Mouse (Mus musculus) left cerebral cortex, adult 8-10 months (tissue): ENCODE data around the gene Cyp4f16. TPM values are rescaled to one million over a fixed set of nuclear protein-coding genes. Genes with fewer than 3 reads are reported as not detected.
"Not testable (repeated sequence)": the region's sequence is repeated elsewhere in the genome, so short reads cannot be mapped to it uniquely, and the experiment has no call there.

Source experiments
- DNase-seq, 2 experiments: peaks; one replicate each; pipeline ENCODE4 v3.0.0; 2022; ENCODE audit warnings: low spot score in 2 of 2
- total RNA-seq, 4 experiments: library from RNA; stranded (reverse); gene quantifications; 2 replicates each; pipeline ENCODE4 v1.2.4; 2022

Gene Cyp4f16
- total RNA-seq, 4 experiments from 2014 or later = 4.8 to 7.1 (median 6.4) TPM

DNA sequence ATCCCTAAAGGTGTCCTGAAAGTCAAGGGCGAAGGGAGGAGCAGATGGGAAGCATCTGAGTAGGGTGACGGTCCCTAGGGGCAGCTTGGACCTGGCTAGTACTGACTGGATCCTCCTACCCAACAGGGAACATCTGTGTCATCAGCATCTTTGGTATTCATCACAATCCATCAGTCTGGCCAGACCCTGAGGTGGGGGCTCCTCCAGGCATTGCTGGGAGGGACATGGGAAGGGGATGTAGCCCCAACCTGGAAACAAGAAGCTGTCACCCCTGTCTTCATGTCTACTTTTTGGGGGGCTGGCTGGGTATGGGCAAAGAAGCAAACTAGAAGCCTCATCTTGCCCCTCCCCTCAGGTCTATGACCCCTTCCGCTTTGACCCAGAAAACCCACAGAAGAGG lies 14.0 kb downstream of the Cyp4f16 start:
- not testable (repeated sequence) for DNase-seq

DNA sequence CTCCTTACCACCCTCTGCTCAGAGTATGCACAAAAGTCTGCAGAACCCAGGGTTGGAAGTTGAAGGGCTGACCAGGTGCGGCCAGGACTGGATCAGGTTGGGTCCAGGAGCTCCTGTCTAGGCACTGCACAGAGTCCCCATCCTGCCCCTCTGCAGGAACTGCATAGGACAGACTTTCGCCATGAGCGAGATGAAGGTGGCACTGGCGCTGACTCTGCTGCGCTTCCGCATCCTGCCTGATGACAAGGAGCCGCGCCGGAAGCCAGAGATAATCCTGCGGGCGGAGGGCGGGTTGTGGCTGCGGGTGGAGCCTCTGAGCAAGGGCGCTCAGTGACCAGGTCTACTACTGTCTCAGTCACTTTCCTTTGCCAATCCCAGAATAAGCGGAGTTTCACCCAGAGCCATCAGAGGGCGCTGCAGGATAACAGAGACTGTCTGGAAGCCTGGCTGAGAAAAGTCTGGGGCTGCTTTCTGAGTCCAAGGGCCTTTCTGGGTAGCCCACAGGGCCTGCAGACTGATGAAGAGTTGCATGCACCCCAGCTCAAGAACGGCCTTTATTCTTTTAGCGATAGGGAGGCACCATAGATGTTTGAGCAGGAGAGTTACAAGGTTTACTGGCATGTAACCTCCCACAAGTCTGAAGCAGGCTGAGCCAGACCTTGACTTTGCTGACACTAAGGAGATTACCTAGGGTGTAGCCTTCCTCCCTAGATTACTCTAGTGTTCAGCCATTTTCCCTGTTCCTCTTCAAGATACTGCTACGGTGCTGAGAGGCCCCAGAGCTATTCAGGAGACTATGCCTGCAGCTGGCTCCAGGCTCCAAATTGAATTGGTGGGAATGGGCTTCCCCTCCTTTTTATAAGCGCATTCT lies 14.8 kb downstream of the Cyp4f16 start:
- peak; percentile 74 to 77 for DNase-seq

DNA sequence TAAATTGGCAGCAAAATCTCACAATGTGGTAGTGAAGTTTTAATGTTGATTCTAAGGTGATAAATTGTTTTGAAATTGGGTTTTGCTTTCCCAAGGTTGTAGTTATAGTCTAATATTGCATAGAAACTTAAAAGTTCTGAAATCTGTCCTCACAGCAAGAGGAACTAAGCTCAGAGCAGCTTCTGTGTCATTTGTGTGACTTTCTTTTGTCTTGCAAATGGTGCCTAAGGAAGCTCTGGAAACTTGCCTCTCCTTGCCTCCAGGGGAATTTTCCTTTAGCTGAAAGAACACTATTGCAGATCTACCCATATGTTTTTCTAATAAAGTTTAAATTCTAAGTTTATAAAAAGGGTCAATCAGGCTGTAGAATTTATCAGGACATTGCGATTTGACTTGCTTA lies 16.7 kb downstream of the Cyp4f16 start:
- not testable (repeated sequence) for DNase-seq

DNA sequence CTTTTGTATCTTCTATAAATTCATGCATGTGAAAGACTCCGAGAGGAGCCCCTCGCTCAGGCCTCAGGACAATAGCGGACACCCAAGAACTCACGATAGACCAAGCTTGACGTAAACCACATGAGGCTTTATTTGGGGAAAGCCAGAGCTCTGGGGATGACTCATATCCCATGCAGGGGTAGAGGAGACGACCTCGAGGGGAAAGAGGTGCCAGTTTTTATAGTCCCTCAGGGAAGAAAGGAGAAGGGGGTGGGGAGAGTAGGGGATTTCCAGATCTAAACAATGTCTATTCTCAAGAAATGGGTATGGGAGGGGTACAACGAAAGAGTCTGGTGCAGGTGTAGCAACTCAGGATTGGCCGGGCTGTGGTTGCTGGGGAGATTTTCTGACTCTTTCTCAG lies 18.0 kb downstream of the Cyp4f16 start:
- DNase-seq = not testable (repeated sequence)

DNA sequence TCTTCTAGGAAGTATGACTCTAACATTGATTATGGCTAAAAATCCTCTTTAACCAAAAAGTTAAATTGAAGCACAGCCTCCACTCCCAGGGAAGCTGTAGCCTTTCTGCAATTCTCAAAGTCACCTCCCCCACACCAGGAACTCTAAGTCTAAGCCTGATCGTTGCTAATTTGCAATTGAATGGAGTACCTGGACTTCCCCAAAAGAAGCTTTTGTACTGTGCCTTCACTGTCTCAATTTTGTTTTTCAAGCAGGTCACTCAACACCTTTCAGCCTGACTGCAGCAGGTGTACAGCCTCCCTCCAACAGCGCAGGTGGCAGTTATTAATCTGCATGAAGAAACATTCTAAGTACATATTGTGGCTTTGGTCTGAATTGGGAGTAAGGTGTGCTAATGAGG lies 26.9 kb downstream of the Cyp4f16 start:
- not testable (repeated sequence) for DNase-seq

DNA sequence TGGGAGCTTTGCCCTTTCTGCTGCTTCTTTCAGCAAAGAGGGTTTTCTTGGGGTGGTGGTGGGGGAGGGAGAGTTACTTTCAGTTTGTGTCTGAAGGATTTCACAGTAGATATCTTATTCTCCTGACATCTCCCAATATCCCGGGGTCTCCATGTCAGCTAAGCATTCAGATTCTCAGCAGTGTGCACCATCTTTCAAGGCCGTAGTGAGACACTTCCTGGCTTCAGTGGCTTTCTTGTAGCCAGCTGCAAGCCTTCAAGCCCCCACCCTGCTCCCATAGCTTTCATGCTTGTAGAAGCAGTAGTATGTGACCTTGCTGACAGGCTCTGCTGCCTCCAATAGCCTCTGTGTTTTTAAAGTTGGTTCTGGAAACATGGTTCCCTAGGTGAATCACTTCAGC lies 36.9 kb downstream of the Cyp4f16 start:
- DNase-seq = not testable (repeated sequence)

DNA sequence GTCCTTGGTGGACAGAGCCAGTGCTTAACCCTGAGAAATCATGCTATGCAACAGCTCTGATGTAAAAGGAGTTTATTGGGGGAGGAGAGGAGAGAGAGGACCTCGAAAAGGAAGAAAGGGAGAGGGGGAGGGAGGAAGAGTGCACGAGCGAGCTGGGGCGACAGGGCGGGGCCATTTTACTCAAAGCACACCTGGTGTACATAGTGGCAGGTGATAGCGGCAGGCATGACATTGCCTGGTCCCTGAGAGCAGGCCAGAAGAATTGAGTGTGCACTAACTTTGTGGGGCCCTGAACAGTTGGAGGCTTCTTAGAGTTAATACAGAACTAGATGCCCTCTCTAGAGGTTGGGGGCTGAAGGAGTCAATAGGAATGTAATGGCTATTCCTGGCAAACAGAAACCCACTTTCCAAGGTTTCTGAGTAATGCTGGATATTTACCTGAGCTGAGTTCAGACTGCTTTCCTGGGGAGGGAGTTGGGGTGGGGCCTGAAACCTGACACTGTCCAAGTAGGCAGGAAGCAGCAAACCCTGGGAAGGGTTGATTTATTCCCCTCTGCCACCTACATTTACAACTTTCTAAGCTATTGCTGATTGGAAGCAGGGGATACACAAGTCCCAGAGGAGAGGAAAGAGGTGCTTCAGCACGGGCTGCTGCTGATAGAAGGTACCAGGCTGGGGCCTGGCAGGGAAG lies 41.3 kb downstream of the Cyp4f16 start:
- no peak for DNase-seq

DNA sequence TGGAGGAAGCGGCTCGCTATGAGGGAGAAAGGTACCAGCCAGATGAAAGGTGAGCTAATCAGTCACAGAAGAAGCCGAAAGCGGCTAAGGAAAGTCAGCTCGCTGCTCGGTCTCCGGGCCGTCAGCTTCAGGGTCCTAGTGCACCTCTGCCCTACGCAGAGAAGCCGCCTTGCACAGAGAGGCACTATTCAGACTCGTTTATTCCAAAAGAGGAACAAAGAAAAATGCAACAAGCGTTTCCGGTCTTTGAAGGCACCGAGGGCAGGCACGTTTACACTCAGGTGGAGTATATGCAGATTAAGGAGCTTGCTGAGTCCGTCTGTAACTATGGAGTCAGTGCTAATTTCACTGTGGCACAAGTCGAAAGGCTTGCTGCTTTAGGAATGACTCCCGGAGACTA lies 60.1 kb downstream of the Cyp4f16 start:
- no peak for DNase-seq

Other genes with a start within 250 kb of the Cyp4f16 start
- 10 to 100 TPM; 78.4 to 92.7 (median 90.7) TPM for gene Akap8, start 215.3 kb upstream of the Cyp4f16 start, total RNA-seq
- gene Akap8l, start 186.0 kb upstream of the Cyp4f16 start, total RNA-seq = 100 to 1,000 TPM; 184 to 217 (median 195) TPM
- gene Wiz, start 147.1 kb upstream of the Cyp4f16 start, total RNA-seq = 10 to 100 TPM; 46.6 to 50.3 (median 49.1) TPM
- gene Rasal3, start 133.0 kb upstream of the Cyp4f16 start, total RNA-seq = 10 to 100 TPM in 2 of 4 experiments, 1 to 10 TPM in 2; 3.8 to 11.5 (median 7.6) TPM
- gene Pglyrp2, start 112.4 kb upstream of the Cyp4f16 start, total RNA-seq = not detected
- gene Cyp4f39, start 83.8 kb upstream of the Cyp4f16 start, total RNA-seq = not detected
- 1 to 10 TPM; 3.9 to 6.4 (median 4.6) TPM for gene Cyp4f17, start 30.5 kb upstream of the Cyp4f16 start, total RNA-seq
- not detected for gene Cyp4f37, start 84.8 kb downstream of the Cyp4f16 start, total RNA-seq
- gene Cyp4f40, start 122.3 kb downstream of the Cyp4f16 start, total RNA-seq = not detected
- gene Cyp4f15, start 149.1 kb downstream of the Cyp4f16 start, total RNA-seq = 10 to 100 TPM; 14.8 to 20.4 (median 18.0) TPM